Mouse (Mus musculus): ENCODE results near the gene Ypel4.
"Not testable (repeated sequence)": the region's sequence is repeated elsewhere in the genome, so short reads cannot be mapped to it uniquely, and the experiment has no call there.

Ypel4 gene

GRCm38 (mm10) chr2:84727172-84727858 is 6.5 kb upstream of the Ypel4 start, which contains the start of gene Clp1:
Gene Clp1 (minus strand): TSS chr2:84727350.
- in situ Hi-C loops (cut with MboI, MseI), result no loop called here

GRCm38 (mm10) chr2:84728191-84728590 is 5.7 kb upstream of the Ypel4 start:
- in situ Hi-C loops (cut with MboI, MseI), result not testable (repeated sequence)

- in situ Hi-C loops (cut with MboI, MseI), result no loop called here
These were observed 2.7 kb upstream of the Ypel4 start for GRCm38 (mm10) chr2:84731206-84731605.

- in situ Hi-C loops (cut with MboI, MseI), result no loop called here
These were observed 1.5 kb upstream of the Ypel4 start for GRCm38 (mm10) chr2:84732394-84732793.

GRCm38 (mm10) chr2:84734351-84734864 is 550 bp downstream of the Ypel4 start:
- in situ Hi-C loops (cut with MboI, MseI), result no loop called here

- in situ Hi-C loops (cut with MboI, MseI), result loop anchor here in 1 of 2 experiments (5.0 kb wide), 1 partner anchor 302 kb away; the partner anchor contains the start of genes P2rx3 and Ssrp1
These were observed 1.1 kb downstream of the Ypel4 start for GRCm38 (mm10) chr2:84734919-84735318.

- in situ Hi-C loops (cut with MboI, MseI), result loop anchor here in 1 of 2 experiments (5.0 kb wide), 1 partner anchor 302 kb away; the partner anchor contains the start of genes P2rx3 and Ssrp1
These were observed 1.6 kb downstream of the Ypel4 start for GRCm38 (mm10) chr2:84735346-84735920.

- in situ Hi-C loops (cut with MboI, MseI), result loop anchor here in 1 of 2 experiments (5.0 kb wide), 1 partner anchor 301 kb away; the partner anchor contains the start of genes P2rx3 and Ssrp1
These were observed 2.7 kb downstream of the Ypel4 start for GRCm38 (mm10) chr2:84736312-84737161.

GRCm38 (mm10) chr2:84737451-84737925 is 3.6 kb downstream of the Ypel4 start:
- in situ Hi-C loops (cut with MboI, MseI), result loop anchor here in 1 of 2 experiments (5.0 kb wide), 1 partner anchor 300 kb away; the partner anchor contains the start of genes P2rx3 and Ssrp1

GRCm38 (mm10) chr2:84738271-84738911 is 4.5 kb downstream of the Ypel4 start:
- in situ Hi-C loops (cut with MboI, MseI), result loop anchor here in 1 of 2 experiments (5.0 kb wide), 1 partner anchor 299 kb away; the partner anchor contains the start of genes P2rx3 and Ssrp1

GRCm38 (mm10) chr2:84740608-84741333 is 6.9 kb downstream of the Ypel4 start:
- in situ Hi-C loops (cut with MboI, MseI), result loop anchor here in 1 of 2 experiments (5.0 kb wide), 1 partner anchor 62 kb away; no protein-coding TSS in a partner anchor

- in situ Hi-C loops (cut with MboI, MseI), result loop anchor here in 1 of 2 experiments (5.0 kb wide), 1 partner anchor 60 kb away; no protein-coding TSS in a partner anchor
These were observed 8.1 kb downstream of the Ypel4 start for GRCm38 (mm10) chr2:84741841-84742450.

- in situ Hi-C loops (cut with MboI, MseI), result loop anchor here in 1 of 2 experiments (5.0 kb wide), 1 partner anchor 60 kb away; no protein-coding TSS in a partner anchor
These were observed 8.8 kb downstream of the Ypel4 start for GRCm38 (mm10) chr2:84742451-84743283.

- in situ Hi-C loops (cut with MboI, MseI), result loop anchor here in 1 of 2 experiments (5.0 kb wide), 1 partner anchor 59 kb away; no protein-coding TSS in a partner anchor
These were observed 9.7 kb downstream of the Ypel4 start, which contains the start of gene Gm19426 for GRCm38 (mm10) chr2:84743561-84743960. Gene Gm19426 (minus strand): TSS chr2:84743655.

GRCm38 (mm10) chr2:84744126-84744525 is 10.3 kb downstream of the Ypel4 start:
- in situ Hi-C loops (cut with MboI, MseI), result loop anchor here in 1 of 2 experiments (5.0 kb wide), 1 partner anchor 58 kb away; no protein-coding TSS in a partner anchor

- in situ Hi-C loops (cut with MboI, MseI), result no loop called here
These were observed 16.3 kb downstream of the Ypel4 start for GRCm38 (mm10) chr2:84750115-84750514.

GRCm38 (mm10) chr2:84756245-84756644 is 22.4 kb downstream of the Ypel4 start:
- in situ Hi-C loops (cut with MboI, MseI), result no loop called here

GRCm38 (mm10) chr2:84757026-84757682 is 23.3 kb downstream of the Ypel4 start:
- in situ Hi-C loops (cut with MboI, MseI), result no loop called here

All from T-helper 17 cell (primary cell).